Mouse (Mus musculus) forebrain, embryonic 14.5 days (tissue): ENCODE results near the gene Alcam. TPM values are rescaled to one million over a fixed set of nuclear protein-coding genes. Genes with fewer than 3 reads are reported as not detected.

Experiments
- ATAC-seq: fragments of 200-750 bp; cut with Nextera tagmentation; 2 replicates; pipeline ENCODE4 v1.8.0; 2017; ENCODE audit warnings: mild to moderate bottlenecking, moderate library complexity
- DNase-seq: peaks from one replicate; pipeline ENCODE4 v3.0.0-alpha.2; 2015; ENCODE audit warnings: low spot score
- H3K27ac ChIP-seq: fragments of 300-500 bp; sonication (generic); 2 replicates; pipeline ENCODE4 v1.5.1; 2014; ENCODE audit warnings: low read depth, mild to moderate bottlenecking, control low read depth, low read length, moderate library complexity
- H3K27me3 ChIP-seq: fragments of 300-500 bp; sonication (generic); replicated peaks from 2 replicates; pipeline ENCODE4 v1.6.1; 2014; ENCODE audit warnings: low read length, control low read depth, mixed read lengths; ENCODE audit not compliant: control insufficient read depth, insufficient read depth
- H3K36me3 ChIP-seq: fragments of 300-500 bp; sonication (generic); 2 replicates; pipeline ENCODE4 v1.6.1; 2014; ENCODE audit warnings: low read length, control low read depth; ENCODE audit not compliant: control insufficient read depth, insufficient read depth
- H3K4me1 ChIP-seq: fragments of 300-500 bp; sonication (generic); 2 replicates; pipeline ENCODE4 v1.6.1; 2014; ENCODE audit warnings: antibody characterized with exemption, low read length, control low read depth; ENCODE audit not compliant: control insufficient read depth, insufficient read depth
- H3K4me2 ChIP-seq: fragments of 300-500 bp; sonication (generic); 2 replicates; pipeline ENCODE4 v1.6.1; 2014; ENCODE audit warnings: mild to moderate bottlenecking, control low read depth, low read length
- H3K4me3 ChIP-seq: fragments of 300-500 bp; sonication (generic); 2 replicates; pipeline ENCODE4 v1.5.1; 2014; ENCODE audit warnings: low read depth, low read length, control low read depth
- H3K9ac ChIP-seq: fragments of 300-500 bp; sonication (generic); 2 replicates; pipeline ENCODE4 v1.6.1; 2014; ENCODE audit warnings: mild to moderate bottlenecking, low read length, control low read depth, moderate library complexity
- H3K9me3 ChIP-seq: fragments of 300-500 bp; sonication (generic); replicated peaks from 2 replicates; pipeline ENCODE4 v1.6.1; 2016; ENCODE audit warnings: low read length, control low read depth, mixed read lengths; ENCODE audit not compliant: control insufficient read depth
- WGBS: fragments of 180-500 bp; shearing (Covaris S2); extraction: QIAGEN DNeasy Blood & Tissue Kit; methylation state at CpG from one replicate; pipeline ENCODE4 v1.1.7; 2014; 5-methylcytosine and 5-hydroxymethylcytosine counted together
- polyA plus RNA-seq: library from polyadenylated mRNA; unstranded; fragments of >200 nt; fragmentation: Nextera tagmentation; extraction: Ambion mirVana; gene quantifications from 2 replicates; pipeline ENCODE4 v1.2.1, GENCODE M21; 2014

Gene Alcam
- polyA plus RNA-seq = 42.9 and 52.8 TPM in 2 replicates

DNA sequence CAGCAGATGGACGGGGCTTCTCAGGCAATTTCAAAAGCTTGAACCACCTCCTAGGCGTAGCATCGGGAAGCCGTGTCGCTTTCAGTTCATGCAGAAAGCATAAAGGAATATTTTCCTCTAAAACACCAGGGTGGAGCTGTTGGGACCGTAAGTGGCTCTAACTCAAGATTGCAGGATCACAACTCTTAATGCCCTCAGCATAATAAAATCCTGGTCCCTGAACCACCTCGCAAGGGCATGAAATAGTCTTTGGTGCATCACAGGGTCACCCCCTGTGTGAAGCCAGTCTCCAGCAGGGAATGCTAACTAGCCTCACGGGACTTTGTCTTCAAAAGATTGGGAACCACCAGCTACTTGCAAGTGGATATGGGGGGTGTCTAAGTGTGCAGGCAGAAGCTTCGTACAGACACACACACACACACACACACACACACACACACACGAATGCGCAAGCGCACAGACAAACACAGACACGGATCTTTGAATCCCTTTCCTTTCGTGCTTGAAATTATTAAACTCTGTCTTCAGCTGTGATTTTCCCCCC is at the start of gene Alcam:
Alcam (minus strand) TSS at position 104 of the 544 bp plus-strand sequence.
- peak within 1 kb of the TSS; percentile 79 for H3K4me2 ChIP-seq
- H3K27ac ChIP-seq = 0 out of 2 replicates have a peak within 1 kb of the TSS, but pooled peaks have one; percentile 39
- ATAC-seq = no peak
- H3K36me3 ChIP-seq = no peaks in the 10 kb centered on the region
- H3K9me3 ChIP-seq = no peaks in the 10 kb centered on the region
- peak; percentile 76 for DNase-seq
- H3K27me3 ChIP-seq = no peaks in the 10 kb centered on the region
- peak within 1 kb of the TSS; percentile 68 for H3K9ac ChIP-seq
- WGBS = under 1% methylated on average over 14 of the region's 14 CpGs
- H3K4me1 ChIP-seq = peaks cover 6% of the 10 kb centered on the region
- H3K4me3 ChIP-seq = peak within 1 kb of the TSS; percentile 57

DNA sequence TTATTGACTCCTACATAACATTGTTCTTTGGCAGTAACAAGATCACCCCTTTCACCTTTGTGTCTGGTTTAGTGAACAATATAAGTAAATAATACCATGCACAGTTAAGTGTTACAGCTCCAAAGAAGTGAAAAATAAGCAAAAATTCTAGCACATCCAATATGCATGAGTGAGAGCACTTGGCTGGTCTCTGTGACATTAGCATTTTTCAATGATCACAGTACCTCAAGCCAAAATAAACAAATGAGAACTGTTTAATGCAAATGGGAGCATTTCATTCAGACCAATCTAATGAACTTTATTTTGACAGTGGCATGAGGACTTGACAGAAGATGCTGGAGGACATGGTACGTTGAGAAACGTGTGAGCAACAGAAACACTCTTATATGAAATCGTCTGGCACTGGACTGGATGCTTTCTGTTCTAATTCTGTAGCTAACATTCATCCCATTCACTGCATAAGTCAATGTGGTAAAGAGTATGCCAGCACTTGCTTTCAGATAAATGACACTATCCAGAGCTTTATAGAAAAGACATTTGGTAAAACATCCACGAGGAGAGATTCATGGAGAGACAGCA is 45.0 kb upstream of the Alcam start:
- ATAC-seq = peak; percentile 60; the same call in 1 of the 2 replicates
- 51% methylated on average over 4 of the region's 4 CpGs for whole genome bisulfite sequencing
- no peak overlapping the region for H3K4me2 ChIP-seq
- no peak overlapping the region for H3K9ac ChIP-seq
- no peaks in the 10 kb centered on the region for H3K36me3 ChIP-seq
- peak; percentile 60 for DNase-seq
- no peaks in the 10 kb centered on the region for H3K27me3 ChIP-seq
- H3K4me1 ChIP-seq = no peaks in the 10 kb centered on the region
- no peak overlapping the region for H3K27ac ChIP-seq
- H3K4me3 ChIP-seq = no peak overlapping the region
- no peaks in the 10 kb centered on the region for H3K9me3 ChIP-seq

DNA sequence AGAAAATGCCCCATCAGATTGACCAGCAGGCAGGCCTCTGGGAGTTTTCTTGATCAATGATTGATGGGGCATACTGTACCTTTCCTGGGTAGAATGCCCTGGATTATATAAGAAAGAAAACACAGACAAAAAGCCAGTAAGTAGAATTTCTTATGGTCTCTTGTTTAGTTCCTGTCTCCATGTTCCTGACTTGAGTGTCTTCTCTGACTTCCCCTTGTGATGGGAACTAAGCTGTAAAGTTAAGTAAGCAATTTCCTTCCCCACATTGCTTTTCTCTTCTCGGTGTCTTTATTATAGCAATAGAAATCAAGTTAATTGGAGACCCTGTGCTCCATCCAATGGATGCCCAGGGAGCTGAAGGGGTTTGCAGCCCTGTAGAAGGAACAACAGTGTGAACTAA is 36.7 kb upstream of the Alcam start:
- no peaks in the 10 kb centered on the region for H3K36me3 ChIP-seq
- H3K27me3 ChIP-seq = no peaks in the 10 kb centered on the region
- no peak overlapping the region for H3K9ac ChIP-seq
- H3K9me3 ChIP-seq = no peaks in the 10 kb centered on the region
- no peak overlapping the region for H3K4me2 ChIP-seq
- no peak for DNase-seq
- H3K4me1 ChIP-seq = no peaks in the 10 kb centered on the region
- no peak for ATAC-seq
- WGBS = 81% methylated on average over 1 of the region's 1 CpGs
- H3K4me3 ChIP-seq = no peak overlapping the region
- no peak overlapping the region for H3K27ac ChIP-seq

DNA sequence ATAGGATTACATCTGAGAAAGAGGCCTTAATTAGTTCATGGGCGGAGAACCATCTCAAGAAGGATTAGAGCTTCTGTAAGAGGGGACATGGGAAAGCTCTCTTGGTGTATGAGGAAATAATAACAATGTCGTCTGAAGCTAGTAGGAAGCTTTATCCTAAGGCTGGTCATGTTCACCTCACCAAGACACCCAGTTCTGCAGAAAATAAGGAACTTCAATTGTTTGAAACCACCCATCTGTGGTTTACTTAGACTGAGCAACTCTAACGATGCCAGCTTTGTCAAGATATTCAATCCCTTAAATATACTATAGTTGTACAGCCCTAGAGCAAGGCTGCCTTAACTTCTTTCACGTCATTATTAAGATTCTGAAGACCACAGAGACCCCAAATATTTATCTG is 20.4 kb upstream of the Alcam start:
- H3K27me3 ChIP-seq = no peaks in the 10 kb centered on the region
- no peaks in the 10 kb centered on the region for H3K4me1 ChIP-seq
- no peak overlapping the region for H3K27ac ChIP-seq
- H3K36me3 ChIP-seq = no peaks in the 10 kb centered on the region
- DNase-seq = no peak
- H3K4me3 ChIP-seq = no peak overlapping the region
- no peak overlapping the region for H3K9ac ChIP-seq
- no peak overlapping the region for H3K4me2 ChIP-seq
- WGBS = 41% methylated on average over 4 of the region's 4 CpGs
- no peak for ATAC-seq
- H3K9me3 ChIP-seq = no peaks in the 10 kb centered on the region

DNA sequence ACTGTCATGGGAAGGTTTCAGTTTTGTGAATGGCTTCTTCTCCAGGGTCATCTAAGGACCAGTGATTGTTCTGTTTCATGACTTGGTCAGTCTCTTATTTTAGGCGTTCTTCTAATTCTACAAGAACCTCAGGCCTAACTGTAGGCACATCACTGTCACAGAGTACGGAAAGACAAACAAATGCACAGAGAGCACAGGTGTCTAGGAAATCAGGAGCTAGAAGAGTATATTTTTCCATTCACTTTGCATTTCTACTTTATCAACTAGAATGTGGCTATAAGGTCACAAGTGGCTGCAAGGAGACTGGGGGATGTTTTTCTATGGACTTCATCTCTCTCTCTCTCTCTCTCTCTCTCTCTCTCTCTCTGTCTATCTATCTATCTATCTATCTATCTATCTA is 19.2 kb upstream of the Alcam start:
- 91% methylated on average over 2 of the region's 2 CpGs for WGBS
- H3K9ac ChIP-seq = no peak overlapping the region
- no peak overlapping the region for H3K4me2 ChIP-seq
- H3K27ac ChIP-seq = no peak overlapping the region
- H3K4me3 ChIP-seq = no peak overlapping the region
- no peaks in the 10 kb centered on the region for H3K4me1 ChIP-seq
- no peaks in the 10 kb centered on the region for H3K9me3 ChIP-seq
- ATAC-seq (no peak), DNase-seq (no peak)
- no peaks in the 10 kb centered on the region for H3K36me3 ChIP-seq
- H3K27me3 ChIP-seq = no peaks in the 10 kb centered on the region

DNA sequence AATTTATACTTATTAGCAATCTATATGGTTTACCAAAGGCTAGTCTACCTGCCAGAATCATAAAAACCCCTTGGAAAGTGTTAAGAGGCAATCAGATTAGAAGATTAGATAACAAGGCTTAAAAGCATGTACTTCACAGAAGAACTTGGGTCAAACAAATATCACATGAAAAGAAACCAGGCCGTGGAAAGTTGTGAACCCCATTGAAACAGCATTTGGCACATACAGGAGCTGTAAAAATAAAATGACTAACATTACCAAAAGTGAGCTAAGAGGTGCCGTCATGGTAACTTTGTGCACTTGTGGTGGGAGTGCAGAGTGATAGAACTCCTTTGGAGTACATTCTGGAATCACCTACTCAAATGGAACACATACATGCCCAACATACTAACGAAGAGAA is 18.8 kb upstream of the Alcam start:
- Histone ChIP-seq H3K9me3 (no peaks in the 10 kb centered on the region), H3K4me2 (no peak overlapping the region), H3K27ac (no peak overlapping the region), H3K36me3 (no peaks in the 10 kb centered on the region), H3K4me1 (no peaks in the 10 kb centered on the region), H3K9ac (no peak overlapping the region), H3K27me3 (no peaks in the 10 kb centered on the region), H3K4me3 (no peak overlapping the region)
- ATAC-seq = no peak
- WGBS = 92% methylated on average over 3 of the region's 3 CpGs
- DNase-seq = no peak

DNA sequence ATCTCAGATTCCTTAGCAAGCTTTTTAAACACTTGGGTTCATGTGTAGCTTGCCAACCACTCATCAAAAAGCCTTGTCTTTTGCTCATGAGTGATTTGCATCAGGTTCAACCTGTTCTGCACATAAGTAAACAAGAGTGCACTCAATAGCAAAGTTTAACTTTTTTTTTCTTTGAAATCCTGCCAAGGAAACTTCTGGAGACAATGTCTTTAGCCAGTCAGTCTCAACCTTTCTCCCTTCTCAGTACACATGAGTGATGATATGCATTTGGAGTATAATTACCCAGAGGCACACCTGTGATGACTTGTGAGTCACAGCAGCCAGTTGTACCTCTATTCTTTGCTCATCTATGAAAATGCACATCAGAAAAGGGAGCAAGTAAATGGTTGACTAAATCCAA is 18.2 kb upstream of the Alcam start:
- Histone ChIP-seq H3K27me3 (no peaks in the 10 kb centered on the region), H3K36me3 (no peaks in the 10 kb centered on the region), H3K9ac (no peak overlapping the region), H3K9me3 (no peaks in the 10 kb centered on the region), H3K4me3 (no peak overlapping the region), H3K4me1 (no peaks in the 10 kb centered on the region), H3K27ac (no peak overlapping the region), H3K4me2 (no peak overlapping the region)
- no peak for DNase-seq
- no peak for ATAC-seq

DNA sequence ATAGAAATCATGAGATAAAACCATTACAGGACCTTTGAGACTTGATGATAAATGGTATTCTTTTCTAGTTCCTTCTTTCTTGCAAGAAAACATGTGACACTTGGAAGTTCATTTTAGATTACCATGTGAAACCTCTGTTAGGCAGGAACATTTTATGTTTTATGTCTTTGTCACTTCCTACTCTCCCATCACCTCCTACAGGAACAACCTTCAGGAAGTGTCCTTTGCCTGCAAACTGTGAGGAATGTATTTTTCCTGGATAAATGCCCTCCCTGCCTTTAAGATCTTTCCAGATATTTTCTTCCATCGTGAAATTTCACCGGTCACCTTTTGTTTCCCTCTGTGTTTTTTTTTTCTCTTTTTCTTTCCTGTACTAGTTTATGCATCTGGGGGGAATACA is 17.0 kb upstream of the Alcam start:
- no peaks in the 10 kb centered on the region for H3K9me3 ChIP-seq
- WGBS = 89% methylated on average over 2 of the region's 2 CpGs
- H3K27ac ChIP-seq = no peak overlapping the region
- no peaks in the 10 kb centered on the region for H3K27me3 ChIP-seq
- H3K4me3 ChIP-seq = no peak overlapping the region
- ATAC-seq (no peak), DNase-seq (no peak)
- no peaks in the 10 kb centered on the region for H3K36me3 ChIP-seq
- no peak overlapping the region for H3K9ac ChIP-seq
- no peak overlapping the region for H3K4me2 ChIP-seq
- H3K4me1 ChIP-seq = no peaks in the 10 kb centered on the region

DNA sequence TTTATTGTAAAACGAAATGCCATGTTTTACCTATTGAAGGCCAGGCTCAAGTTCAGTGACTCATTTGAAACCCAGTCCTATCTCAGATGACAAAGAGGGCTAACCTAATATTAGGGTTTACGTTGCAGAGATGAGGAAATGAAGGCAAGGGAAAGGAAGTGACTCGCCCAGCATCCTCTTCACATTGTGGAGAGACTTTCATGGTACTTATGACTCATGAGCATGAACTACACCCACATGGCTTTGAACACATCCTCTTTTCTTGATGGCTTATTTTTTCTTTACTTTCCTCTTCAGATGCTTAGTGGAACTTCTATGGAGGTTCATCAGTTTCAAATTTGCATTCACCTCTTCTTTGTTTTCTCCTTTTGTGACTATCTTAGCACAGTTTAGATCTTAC is 16.4 kb upstream of the Alcam start:
- 84% methylated on average over 3 of the region's 3 CpGs for WGBS
- ATAC-seq = no peak
- no peak overlapping the region for H3K27ac ChIP-seq

More for the DNA sequence above, 16.4 kb upstream of the Alcam start:
- no peak for DNase-seq
- no peaks in the 10 kb centered on the region for H3K4me1 ChIP-seq
- no peaks in the 10 kb centered on the region for H3K9me3 ChIP-seq
- H3K9ac ChIP-seq = no peak overlapping the region
- H3K36me3 ChIP-seq = no peaks in the 10 kb centered on the region
- H3K27me3 ChIP-seq = no peaks in the 10 kb centered on the region
- no peak overlapping the region for H3K4me3 ChIP-seq
- no peak overlapping the region for H3K4me2 ChIP-seq
